Mouse (Mus musculus) liver, embryonic 14.5 days (tissue): ENCODE results near the gene Plod2.

ENCODE experiments used
- CTCF ChIP-seq: IDR thresholded peaks from 2 replicates; pipeline ENCODE4 v1.5.1; 2016; ENCODE audit warnings: antibody characterized with exemption, low read depth, control low read depth
- EP300 ChIP-seq: IDR thresholded peaks from 2 replicates; pipeline ENCODE4 v1.6.1; 2016; ENCODE audit warnings: antibody characterized with exemption, low read depth

- no peak for TF ChIP-seq CTCF
- TF ChIP-seq EP300 = no peak
Observed at GRCm38 (mm10) chr9:92601551-92601950, 59.5 kb downstream of the Plod2 start.
